Mouse (Mus musculus): ENCODE results near the gene Hlcs. TPM values are rescaled to one million over a fixed set of nuclear protein-coding genes. Genes with fewer than 3 reads are reported as not detected.
A peak's percentile ranks its signal among the peaks of the same experiment; 100 is the strongest.

Hlcs gene
- polyA plus RNA-seq, 1 experiment: 9.5 TPM

GRCm38 (mm10) chr16:94164236-94164635, 149.1 kb downstream of the Hlcs start:
- no peak for DNase-seq
- 41% methylated on average over 7 of the region's 7 CpGs for WGBS
- Histone ChIP-seq H3K4me1 (ENCODE audit: control insufficient read depth, insufficient read depth, low read length) (no peaks in the 10 kb centered on the region), H3K4me3 (replicated peaks; ENCODE audit: extremely low read depth, low read depth, low read length) (no peak overlapping the region)
- no peak for TF ChIP-seq CTCF (IDR thresholded peaks at IDR 0.05; ENCODE audit: insufficient read depth, low read length)
- TF ChIP-seq POLR2A (IDR thresholded peaks at IDR 0.05; ENCODE audit: borderline replicate concordance, extremely low read depth, low read depth, low read length): no peak

- 79% methylated on average over 11 of the region's 11 CpGs for WGBS
- H3K4me3 ChIP-seq (replicated peaks; ENCODE audit: extremely low read depth, low read depth, low read length): no peak overlapping the region
- no peak for TF ChIP-seq POLR2A (IDR thresholded peaks at IDR 0.05; ENCODE audit: borderline replicate concordance, extremely low read depth, low read depth, low read length)
- no peak for TF ChIP-seq CTCF (IDR thresholded peaks at IDR 0.05; ENCODE audit: insufficient read depth, low read length)
- H3K4me1 ChIP-seq (ENCODE audit: control insufficient read depth, insufficient read depth, low read length): no peaks in the 10 kb centered on the region
- no peak for DNase-seq
These were observed 150.3 kb downstream of the Hlcs start for GRCm38 (mm10) chr16:94163051-94163450.

GRCm38 (mm10) chr16:94162000-94162399, 151.4 kb downstream of the Hlcs start:
- no peak for TF ChIP-seq CTCF (IDR thresholded peaks at IDR 0.05; ENCODE audit: insufficient read depth, low read length)
- TF ChIP-seq POLR2A (IDR thresholded peaks at IDR 0.05; ENCODE audit: borderline replicate concordance, extremely low read depth, low read depth, low read length): no peak
- no peak for DNase-seq
- WGBS: 60% methylated on average over 6 of the region's 6 CpGs

GRCm38 (mm10) chr16:94157819-94158218, 155.6 kb downstream of the Hlcs start:
- no peaks in the 10 kb centered on the region for H3K4me1 ChIP-seq (ENCODE audit: control insufficient read depth, insufficient read depth, low read length)
- H3K4me3 ChIP-seq (replicated peaks; ENCODE audit: extremely low read depth, low read depth, low read length): no peak overlapping the region
- 62% methylated on average over 8 of the region's 8 CpGs for WGBS
- no peak for DNase-seq
- TF ChIP-seq CTCF (IDR thresholded peaks at IDR 0.05; ENCODE audit: insufficient read depth, low read length): no peak
- no peak for TF ChIP-seq POLR2A (IDR thresholded peaks at IDR 0.05; ENCODE audit: borderline replicate concordance, extremely low read depth, low read depth, low read length)

More at GRCm38 (mm10) chr16:94162000-94162399, 151.4 kb downstream of the Hlcs start:
- no peak overlapping the region for H3K4me3 ChIP-seq (replicated peaks; ENCODE audit: extremely low read depth, low read depth, low read length)
- H3K4me1 ChIP-seq (ENCODE audit: control insufficient read depth, insufficient read depth, low read length): no peaks in the 10 kb centered on the region

- DNase-seq: no peak
- WGBS: 67% methylated on average over 14 of the region's 14 CpGs
- no peak overlapping the region for H3K4me3 ChIP-seq (replicated peaks; ENCODE audit: extremely low read depth, low read depth, low read length)
- TF ChIP-seq CTCF (IDR thresholded peaks at IDR 0.05; ENCODE audit: insufficient read depth, low read length) (no peak), POLR2A (IDR thresholded peaks at IDR 0.05; ENCODE audit: borderline replicate concordance, extremely low read depth, low read depth, low read length) (no peak)
- H3K4me1 ChIP-seq (ENCODE audit: control insufficient read depth, insufficient read depth, low read length): no peaks in the 10 kb centered on the region
These were observed 158.2 kb downstream of the Hlcs start for GRCm38 (mm10) chr16:94155041-94155653.

- no peaks in the 10 kb centered on the region for H3K4me1 ChIP-seq (ENCODE audit: control insufficient read depth, insufficient read depth, low read length)
- TF ChIP-seq POLR2A (IDR thresholded peaks at IDR 0.05; ENCODE audit: borderline replicate concordance, extremely low read depth, low read depth, low read length) (no peak), CTCF (IDR thresholded peaks at IDR 0.05; ENCODE audit: insufficient read depth, low read length) (no peak)
- peak; percentile 25 for DNase-seq
- no peak overlapping the region for H3K4me3 ChIP-seq (replicated peaks; ENCODE audit: extremely low read depth, low read depth, low read length)
- 67% methylated on average over 15 of the region's 15 CpGs for WGBS
These were observed 163.0 kb downstream of the Hlcs start for GRCm38 (mm10) chr16:94150125-94151103.

GRCm38 (mm10) chr16:94148139-94148538, 165.2 kb downstream of the Hlcs start:
- Histone ChIP-seq H3K4me3 (replicated peaks; ENCODE audit: extremely low read depth, low read depth, low read length) (no peak overlapping the region), H3K4me1 (ENCODE audit: control insufficient read depth, insufficient read depth, low read length) (no peaks in the 10 kb centered on the region)
- WGBS: 23% methylated on average over 11 of the region's 11 CpGs
- TF ChIP-seq POLR2A (IDR thresholded peaks at IDR 0.05; ENCODE audit: borderline replicate concordance, extremely low read depth, low read depth, low read length) (no peak), CTCF (IDR thresholded peaks at IDR 0.05; ENCODE audit: insufficient read depth, low read length) (no peak)
- DNase-seq: no peak

- TF ChIP-seq CTCF (IDR thresholded peaks at IDR 0.05; ENCODE audit: insufficient read depth, low read length) (no peak), POLR2A (IDR thresholded peaks at IDR 0.05; ENCODE audit: borderline replicate concordance, extremely low read depth, low read depth, low read length) (no peak)
- H3K4me1 ChIP-seq (ENCODE audit: control insufficient read depth, insufficient read depth, low read length): no peaks in the 10 kb centered on the region
- no peak for DNase-seq
- 17% methylated on average over 10 of the region's 10 CpGs for WGBS
- H3K4me3 ChIP-seq (replicated peaks; ENCODE audit: extremely low read depth, low read depth, low read length): no peak overlapping the region
These were observed 170.0 kb downstream of the Hlcs start for GRCm38 (mm10) chr16:94143325-94143724.

- no peak for DNase-seq
- TF ChIP-seq CTCF (IDR thresholded peaks at IDR 0.05; ENCODE audit: insufficient read depth, low read length) (no peak), POLR2A (IDR thresholded peaks at IDR 0.05; ENCODE audit: borderline replicate concordance, extremely low read depth, low read depth, low read length) (no peak)
- 84% methylated on average over 10 of the region's 10 CpGs for WGBS
- H3K4me3 ChIP-seq (replicated peaks; ENCODE audit: extremely low read depth, low read depth, low read length): no peak overlapping the region
- H3K4me1 ChIP-seq (ENCODE audit: control insufficient read depth, insufficient read depth, low read length): no peaks in the 10 kb centered on the region
These were observed 172.6 kb downstream of the Hlcs start for GRCm38 (mm10) chr16:94140746-94141145.

Measured in lung, adult 2 months (tissue).